Mouse (Mus musculus): Measurements from ENCODE around the gene Krtap17-1.

Gene Krtap17-1

DNA sequence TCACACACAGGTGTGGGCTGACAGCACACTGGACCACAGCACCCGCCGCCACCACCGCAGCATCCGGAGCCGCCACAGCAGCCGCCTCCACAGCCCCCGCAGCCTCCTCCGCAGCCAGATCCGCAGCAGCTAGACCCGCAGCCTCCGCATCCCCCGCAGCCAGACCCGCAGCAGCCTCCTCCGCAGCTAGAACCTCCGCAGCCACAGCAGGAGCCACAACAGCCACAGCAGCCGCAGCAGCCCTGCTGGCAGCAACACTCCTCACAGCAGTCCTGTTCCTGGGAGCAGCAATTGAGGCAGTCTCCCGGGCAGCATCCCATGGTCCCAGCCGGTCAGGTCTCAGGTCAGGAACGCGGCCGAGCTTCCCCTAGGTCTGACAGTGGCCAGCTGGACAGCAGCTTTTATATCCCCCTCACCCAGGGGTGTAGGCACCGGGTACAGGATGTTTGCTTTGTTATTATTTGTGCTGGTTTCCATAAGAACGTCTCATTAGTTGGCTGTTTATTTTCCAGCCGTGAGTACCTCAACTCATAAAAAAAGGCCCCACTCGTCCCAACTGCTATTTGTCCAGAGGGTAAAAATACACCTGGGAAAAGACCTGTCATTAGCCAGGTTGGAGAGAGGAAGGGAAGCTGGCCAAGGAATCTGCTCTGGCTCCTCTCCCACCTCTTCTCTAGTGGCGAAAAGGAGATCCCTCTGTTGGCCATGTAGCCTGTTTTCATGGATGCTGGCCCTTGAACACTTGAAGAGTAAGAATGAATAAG is at the start of gene Krtap17-1:
Gene Krtap17-1 (minus strand): TSS at position 375 of the 764 bp plus-strand sequence.
- no peak for DNase-seq (ENCODE audit: low spot score in 2 of 2)

GRCm38 (mm10) chr11:100041454-100041853 is 47.7 kb upstream of the Krtap17-1 start, which contains the start of gene Krt34:
Gene Krt34, minus strand, starts transcription at chr11:100041554.
- no peak for DNase-seq (ENCODE audit: low spot score in 2 of 2)

GRCm38 (mm10) chr11:100029768-100030167 is 36.0 kb upstream of the Krtap17-1 start, which contains the start of gene Krt33b:
Gene Krt33b, minus strand, starts transcription at chr11:100029868.
- no peak for DNase-seq (ENCODE audit: low spot score in 2 of 2)

DNA sequence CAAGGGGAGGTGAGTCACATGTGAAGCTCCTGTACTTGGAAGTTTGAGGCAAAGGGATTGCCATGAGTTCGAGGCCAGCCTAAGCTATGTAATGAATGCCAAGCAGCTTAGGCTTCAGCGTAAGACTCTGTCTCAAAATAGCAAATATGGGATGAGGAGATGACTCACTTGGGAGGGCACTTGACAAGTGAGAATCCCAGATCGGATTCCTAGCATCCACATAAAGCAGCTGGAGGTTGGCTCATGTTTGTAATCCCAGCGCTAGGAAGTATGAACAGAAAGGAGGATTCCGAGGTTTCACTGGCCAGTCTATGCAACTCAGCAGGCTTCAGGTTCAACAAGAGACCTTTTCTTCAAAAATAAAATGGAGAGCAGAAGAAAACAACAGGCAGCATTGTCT is 27.6 kb upstream of the Krtap17-1 start:
- no peak for DNase-seq (ENCODE audit: low spot score in 2 of 2)

GRCm38 (mm10) chr11:100019466-100019865 is 25.7 kb upstream of the Krtap17-1 start:
- DNase-seq (ENCODE audit: low spot score in 2 of 2) = no peak

DNA sequence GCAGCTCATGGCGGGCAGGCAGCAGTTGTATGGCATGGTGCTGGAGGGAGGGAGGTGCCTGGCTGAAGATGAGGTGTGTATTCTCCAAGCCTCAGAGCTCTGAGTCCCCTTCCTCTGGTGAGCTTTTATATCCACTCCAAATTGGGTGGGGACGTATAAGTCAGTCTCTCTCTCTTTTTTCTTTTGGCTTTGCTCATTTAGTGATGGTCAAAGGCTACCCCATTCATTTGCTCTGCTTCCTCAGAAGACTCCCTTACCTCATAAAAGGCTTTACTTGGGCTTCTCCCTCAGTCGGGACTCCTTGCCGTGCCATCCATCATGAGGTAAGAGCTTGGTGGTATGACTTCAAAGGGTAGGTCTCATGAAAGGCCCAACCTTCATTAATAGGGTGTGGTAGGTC is 22.3 kb upstream of the Krtap17-1 start, which contains the start of gene Krt33a:
Gene Krt33a (minus strand): TSS at position 101 of the 400 bp plus-strand sequence.
- no peak for DNase-seq (ENCODE audit: low spot score in 2 of 2)

- no peak for DNase-seq (ENCODE audit: low spot score in 2 of 2)
These were observed 19.9 kb upstream of the Krtap17-1 start for GRCm38 (mm10) chr11:100013691-100014171.

DNA sequence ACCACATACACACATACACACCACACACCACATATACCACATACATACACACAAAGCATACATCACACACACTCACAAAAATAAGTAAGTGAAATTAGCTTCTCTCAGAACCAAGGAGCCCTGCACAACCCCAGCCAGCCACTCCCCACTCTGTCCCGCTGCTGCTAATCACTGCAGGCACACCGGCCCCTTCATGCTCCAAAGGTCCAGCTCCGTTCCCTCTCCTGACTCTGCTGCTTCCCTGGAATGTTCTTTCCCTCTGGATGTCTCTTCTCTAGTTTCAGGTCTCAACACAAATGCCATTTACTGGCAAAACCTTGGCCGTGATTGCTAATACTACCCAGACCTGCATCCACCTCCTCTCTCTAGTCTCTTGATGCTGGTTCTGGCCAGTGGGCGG is 16.9 kb upstream of the Krtap17-1 start:
- no peak for DNase-seq (ENCODE audit: low spot score in 2 of 2)

DNA sequence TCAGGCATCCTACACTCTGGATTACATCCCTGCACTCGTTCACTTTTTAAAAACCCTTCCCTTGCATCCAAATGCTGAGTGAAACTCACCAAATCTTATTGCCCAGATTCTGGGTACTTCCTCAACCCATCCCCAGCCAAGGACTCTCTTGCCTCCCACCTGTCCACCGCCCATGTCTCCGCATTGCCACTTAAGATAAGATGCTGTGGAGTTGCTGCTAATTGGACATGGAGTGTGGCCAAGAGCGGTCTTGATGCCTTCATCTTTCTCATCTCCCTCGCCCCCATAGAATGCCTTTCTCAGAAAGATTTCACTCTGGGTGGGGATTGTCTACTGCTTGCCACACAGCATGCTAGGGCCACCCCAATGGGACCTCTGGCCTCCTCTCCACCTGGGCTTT is 14.5 kb upstream of the Krtap17-1 start:
- no peak for DNase-seq (ENCODE audit: low spot score in 2 of 2)

DNA sequence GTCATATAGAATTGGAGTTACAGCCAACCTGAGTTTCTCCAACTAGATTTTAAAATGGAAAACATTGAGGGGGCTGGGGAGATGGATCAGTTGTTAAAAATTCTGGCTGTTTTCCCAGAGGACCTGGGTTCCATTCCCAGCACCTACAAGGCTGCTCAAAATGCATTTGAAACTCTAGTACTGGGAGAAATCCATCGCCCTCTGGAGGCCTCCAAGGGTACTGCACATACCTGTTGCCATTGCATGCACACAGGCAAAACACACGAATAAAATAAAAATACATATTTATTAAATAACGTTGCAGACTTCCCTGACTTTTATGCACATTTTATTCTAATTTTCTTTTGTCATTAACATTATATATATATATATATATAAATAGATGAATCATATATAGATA is 12.8 kb upstream of the Krtap17-1 start:
- no peak for DNase-seq (ENCODE audit: low spot score in 2 of 2)

GRCm38 (mm10) chr11:100005905-100006304 is 12.1 kb upstream of the Krtap17-1 start:
- DNase-seq (ENCODE audit: low spot score in 2 of 2) = no peak

DNA sequence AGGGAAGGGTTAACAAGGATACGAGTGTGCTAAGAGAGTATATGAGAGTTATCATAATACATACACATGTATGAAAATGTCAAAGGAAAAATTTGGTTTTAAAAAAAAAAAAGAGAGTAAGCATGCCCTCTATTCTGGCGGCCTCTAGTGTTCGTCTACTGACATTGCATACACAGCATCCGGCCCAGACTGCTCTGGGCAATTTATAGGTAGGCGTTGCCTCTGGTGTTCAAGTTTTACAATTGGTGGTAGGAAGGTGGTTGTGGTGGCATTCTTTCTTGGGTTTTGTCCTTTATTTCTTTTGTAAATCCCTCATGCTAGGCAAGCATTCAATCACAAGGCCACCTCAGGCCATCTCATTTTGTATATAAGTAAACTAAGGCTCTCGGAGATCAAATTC is 11.1 kb upstream of the Krtap17-1 start:
- peak in 1 of 2 experiments; percentile 11 for DNase-seq (ENCODE audit: low spot score in 2 of 2)

DNA sequence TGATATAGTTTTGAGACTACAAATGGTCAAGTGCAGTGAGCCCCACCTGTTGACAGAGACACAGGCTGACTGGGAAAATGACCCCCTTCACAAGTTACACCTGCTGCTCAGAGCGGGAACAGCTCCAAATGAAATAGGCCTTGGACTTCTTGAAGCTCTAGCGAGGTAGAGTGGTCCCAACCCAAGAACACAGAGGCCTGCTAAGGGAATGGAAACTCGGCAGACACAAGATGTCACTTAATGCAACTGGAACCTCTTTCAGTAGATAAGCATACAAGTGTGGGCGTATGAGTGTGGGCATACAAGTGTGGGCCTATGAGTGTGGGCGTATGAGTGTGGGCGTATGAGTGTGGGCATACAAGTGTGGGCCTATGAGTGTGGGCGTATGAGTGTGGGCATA is 5.3 kb upstream of the Krtap17-1 start:
- no peak for DNase-seq (ENCODE audit: low spot score in 2 of 2)

- no peak for DNase-seq (ENCODE audit: low spot score in 2 of 2)
These were observed 529 bp upstream of the Krtap17-1 start for GRCm38 (mm10) chr11:99994384-99994661.

GRCm38 (mm10) chr11:99990571-99990970 is 3.2 kb downstream of the Krtap17-1 start:
- DNase-seq (ENCODE audit: low spot score in 2 of 2) = no peak

DNA sequence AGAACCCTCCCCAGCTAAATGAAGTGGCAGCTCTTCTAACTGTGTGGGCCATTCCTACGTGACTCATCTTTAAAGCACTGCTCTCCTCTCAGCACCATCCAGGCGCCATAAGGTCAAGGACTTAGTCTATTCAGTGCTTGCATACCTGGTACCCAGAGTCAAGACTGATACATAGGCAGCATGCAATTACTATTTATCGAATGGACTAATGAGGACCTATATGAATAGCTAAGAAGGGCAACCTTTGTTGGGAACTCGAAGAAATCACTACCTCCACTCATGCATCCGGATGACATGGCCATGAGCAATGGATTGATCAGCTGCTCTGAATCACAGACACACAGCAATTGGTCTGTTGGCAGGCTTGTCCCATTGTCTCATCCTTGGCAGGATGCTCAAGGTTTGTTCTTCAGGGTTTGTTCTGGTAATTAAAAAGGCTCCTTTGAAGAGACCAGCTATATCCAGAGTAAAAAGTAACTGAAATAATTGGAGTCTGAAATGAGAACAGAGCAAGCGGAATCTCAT is 3.9 kb downstream of the Krtap17-1 start:
- no peak for DNase-seq (ENCODE audit: low spot score in 2 of 2)

- no peak for DNase-seq (ENCODE audit: low spot score in 2 of 2)
These were observed 5.3 kb downstream of the Krtap17-1 start for GRCm38 (mm10) chr11:99988530-99988929.

DNA sequence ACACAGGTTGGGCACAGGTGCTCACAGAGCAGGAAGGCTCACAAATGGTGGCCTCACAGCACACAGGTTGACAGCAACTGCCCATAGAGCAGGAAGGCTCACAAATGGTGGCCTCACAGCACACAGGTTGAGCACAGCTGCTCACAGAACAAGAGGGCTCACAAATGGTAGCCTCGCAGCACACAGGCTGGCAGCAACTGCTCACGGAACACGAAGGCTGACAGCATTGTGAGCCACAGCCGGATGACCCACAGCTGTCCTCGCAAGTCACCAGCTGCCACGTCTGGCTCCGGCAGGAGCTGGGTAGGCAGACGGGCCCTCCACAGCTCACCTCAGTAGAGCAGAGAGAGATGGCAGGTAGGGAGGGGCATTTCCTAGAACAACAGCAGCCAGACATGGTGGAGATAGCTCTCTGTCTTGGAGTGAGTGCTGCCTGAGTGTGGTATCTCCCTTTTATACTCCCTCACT is 7.6 kb downstream of the Krtap17-1 start, which contains the start of gene Krtap16-1:
Gene Krtap16-1 (minus strand): TSS at position 418 of the 468 bp plus-strand sequence.
- no peak for DNase-seq (ENCODE audit: low spot score in 2 of 2)

DNA sequence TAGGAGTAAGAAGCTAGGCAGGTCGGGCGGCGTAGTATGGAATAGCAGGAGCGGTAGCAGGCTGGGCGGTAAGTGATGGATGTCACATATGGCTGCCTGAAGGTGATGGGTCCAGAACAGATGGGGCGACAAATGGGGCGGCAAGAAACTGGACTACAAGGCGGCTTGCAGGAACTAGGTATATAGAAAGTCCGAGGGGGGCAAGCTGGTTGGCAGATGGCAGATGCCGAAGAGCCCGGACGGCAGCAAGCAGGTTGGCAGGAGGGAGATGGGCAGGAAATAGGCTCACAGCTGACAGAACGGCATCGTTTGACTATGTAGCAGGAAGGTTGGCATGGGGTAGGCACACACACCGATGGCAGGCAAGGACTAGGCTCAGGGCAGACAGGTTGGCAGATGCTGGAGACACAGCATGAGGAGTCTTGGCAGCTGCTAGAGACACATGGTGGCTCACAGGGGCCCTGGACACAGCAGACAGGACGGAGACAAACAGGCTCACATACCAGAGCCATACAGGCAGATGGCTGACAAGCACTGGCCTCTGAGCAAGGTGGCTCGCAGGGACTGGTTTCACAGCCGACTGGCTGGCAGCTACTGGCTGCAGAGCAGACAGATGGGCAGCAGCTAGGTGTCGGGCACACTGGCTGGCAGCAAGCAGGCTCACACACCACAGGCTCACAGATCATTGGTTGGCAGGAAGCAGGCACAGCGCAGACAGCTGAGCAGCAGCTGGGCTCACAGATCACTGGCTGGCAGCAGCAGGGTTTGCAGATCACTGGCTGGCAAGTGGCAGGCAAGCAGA is 8.3 kb downstream of the Krtap17-1 start:
- no peak for DNase-seq (ENCODE audit: low spot score in 2 of 2)

GRCm38 (mm10) chr11:99983442-99983841 is 10.4 kb downstream of the Krtap17-1 start:
- DNase-seq (ENCODE audit: low spot score in 2 of 2) = no peak

DNA sequence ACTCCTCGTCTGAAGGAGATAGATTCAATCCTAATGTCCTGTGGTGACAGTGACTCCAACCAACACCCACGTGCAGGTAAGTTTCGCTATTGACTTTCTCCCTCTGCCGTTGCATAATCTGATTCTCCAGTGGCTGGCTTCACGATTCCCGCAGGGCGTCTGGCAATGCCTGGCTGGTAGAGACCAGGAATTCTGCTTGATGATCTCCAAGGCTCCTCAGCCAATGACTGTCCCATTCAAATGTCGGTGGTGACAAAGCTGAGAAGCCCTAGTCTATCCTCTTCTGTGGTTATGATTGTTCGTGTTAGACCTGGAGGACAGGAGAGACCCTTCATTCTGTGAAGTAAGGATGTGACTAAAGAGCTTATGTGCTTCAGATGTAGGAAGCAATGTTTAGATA is 11.1 kb downstream of the Krtap17-1 start:
- DNase-seq (ENCODE audit: low spot score in 2 of 2) = no peak

DNA sequence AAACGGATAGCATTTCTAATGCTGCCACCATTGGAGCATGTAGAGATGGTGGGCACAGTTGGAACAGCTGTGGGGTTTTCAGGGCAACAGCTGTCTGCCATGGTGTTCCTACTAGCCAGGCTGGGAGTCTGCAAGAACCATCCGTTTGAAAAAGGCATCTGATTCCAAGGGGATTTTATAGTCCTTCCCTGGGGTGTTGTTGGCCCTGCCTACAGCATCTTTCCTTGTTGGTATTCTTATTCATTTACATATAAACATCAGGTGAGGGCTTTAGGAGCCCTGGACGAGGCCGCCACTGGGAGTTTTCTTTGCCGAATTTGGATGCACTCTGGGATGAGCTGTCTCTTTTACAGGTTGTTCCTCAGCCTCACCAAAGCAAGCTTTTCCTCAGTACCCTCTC is 14.8 kb downstream of the Krtap17-1 start, which contains the start of gene Krtap29-1:
Gene Krtap29-1 (minus strand): TSS at position 101 of the 400 bp plus-strand sequence.
- no peak for DNase-seq (ENCODE audit: low spot score in 2 of 2)

All from thymus, postnatal 10 days (tissue).